Mouse (Mus musculus): ENCODE measurements around the gene C1qbp.

GRCm38 (mm10) chr11:70969271-70969794, 13.5 kb downstream of the C1qbp start:
- no peak for TF ChIP-seq CTCF (IDR thresholded peaks at IDR 0.05)
- no peak for TF ChIP-seq POLR2A (IDR thresholded peaks at IDR 0.05; ENCODE audit: insufficient read depth, low read depth, low read length)
- TF ChIP-seq EP300 (IDR thresholded peaks at IDR 0.05; ENCODE audit: insufficient read depth, low read depth, low read length) = no peak

Measured in heart, adult 2 months (tissue).